8 mouse cellular contexts compared by ENCODE assay signal in genomic region chr1:168427596-168427995, GRCm38 (mm10). TPM values are rescaled to one million over a fixed set of nuclear protein-coding genes. Genes with fewer than 3 reads are reported as not detected.
DNase-seq lines count a peak whose midpoint lies in the region; ATAC-seq lines count a peak whose summit lies in the region.

No protein-coding gene starts in this region.

- H3K9ac ChIP-seq in hindbrain, embryonic 13.5 days, result peak overlapping the region; percentile 77
- H3K9ac ChIP-seq in midbrain, embryonic 16.5 days (ENCODE audit: low read depth, low read length), result peak overlapping the region; percentile 74

- no peaks in the 10 kb centered on the region for H3K9me3 ChIP-seq in forebrain, embryonic 10.5 days
- H3K9me3 ChIP-seq in hindbrain, embryonic 13.5 days, result no peaks in the 10 kb centered on the region
- no peaks in the 10 kb centered on the region for H3K9me3 ChIP-seq in midbrain, embryonic 16.5 days (replicated peaks; ENCODE audit: control insufficient read depth, low read length, poor library complexity, severe bottlenecking)

- H3K4me1 ChIP-seq in forebrain, embryonic 10.5 days, result peaks cover 60% of the 10 kb centered on the region
- peaks cover 56% of the 10 kb centered on the region for H3K4me1 ChIP-seq in hindbrain, embryonic 13.5 days (replicated peaks)
- peaks cover 26% of the 10 kb centered on the region for H3K4me1 ChIP-seq in midbrain, embryonic 16.5 days (ENCODE audit: control insufficient read depth, insufficient read depth, low read length)

- H3K36me3 ChIP-seq in forebrain, embryonic 10.5 days (replicated peaks), result peaks cover 9% of the 10 kb centered on the region
- no peaks in the 10 kb centered on the region for H3K36me3 ChIP-seq in hindbrain, embryonic 13.5 days
- no peaks in the 10 kb centered on the region for H3K36me3 ChIP-seq in midbrain, embryonic 16.5 days (ENCODE audit: control insufficient read depth, insufficient read depth, low read length)

- H3K4me2 ChIP-seq in hindbrain, embryonic 13.5 days, result peak overlapping the region; percentile 69
- peak overlapping the region; percentile 79 for H3K4me2 ChIP-seq in midbrain, embryonic 16.5 days (ENCODE audit: low read length)

- peak overlapping the region; percentile 87 for H3K4me3 ChIP-seq in forebrain, embryonic 10.5 days
- peak overlapping the region; percentile 86 for H3K4me3 ChIP-seq in hindbrain, embryonic 13.5 days
- peak overlapping the region; percentile 96 for H3K4me3 ChIP-seq in midbrain, embryonic 16.5 days (ENCODE audit: low read depth, low read length)

- 6% methylated on average over 4 of the region's 4 CpGs for WGBS in forebrain, embryonic 10.5 days
- 10% methylated on average over 4 of the region's 4 CpGs for WGBS in hindbrain, embryonic 13.5 days
- WGBS in midbrain, embryonic 16.5 days, result 6% methylated on average over 4 of the region's 4 CpGs

- DNase-seq in kidney, postnatal 10 days, result peak; percentile 46
- DNase-seq in kidney, postnatal 36 days, result no peak
- no peak for DNase-seq in forebrain, embryonic 10.5 days (ENCODE audit: extremely low spot score, low spot score)
- DNase-seq in cerebellum, postnatal 36 days, result no peak
- no peak for DNase-seq in spleen, postnatal 14 days (ENCODE audit: low spot score in 2 of 2)

- peak overlapping the region; percentile 99 for H3K27ac ChIP-seq in forebrain, embryonic 10.5 days
- peak overlapping the region; percentile 73 for H3K27ac ChIP-seq in hindbrain, embryonic 13.5 days
- peak overlapping the region; percentile 80 for H3K27ac ChIP-seq in midbrain, embryonic 16.5 days (ENCODE audit: low read length)

- no peaks in the 10 kb centered on the region for H3K27me3 ChIP-seq in forebrain, embryonic 10.5 days (ENCODE audit: poor library complexity, severe bottlenecking)
- H3K27me3 ChIP-seq in hindbrain, embryonic 13.5 days, result no peaks in the 10 kb centered on the region
- H3K27me3 ChIP-seq in midbrain, embryonic 16.5 days (ENCODE audit: control insufficient read depth, insufficient read depth, low read depth, low read length), result no peaks in the 10 kb centered on the region

- no peak for ATAC-seq in hindbrain, embryonic 13.5 days (ENCODE audit: low FRiP score)
- no peak for ATAC-seq in midbrain, embryonic 16.5 days
- no peak for ATAC-seq in frontal cortex, adult (ENCODE audit: low TSS enrichment)

RNA-seq across cellular contexts. Expression of gene Pbx1, which starts 4.5 kb away (rescaled TPM):
- polyA plus RNA-seq in forebrain, embryonic 10.5 days (2016; fragmentation: Nextera tagmentation; extraction: Ambion mirVana), result 38.2 and 38.8 TPM in 2 replicates
- 53.6 and 54.9 TPM in 2 replicates for polyA plus RNA-seq in hindbrain, embryonic 13.5 days (2015; fragmentation: Nextera tagmentation; extraction: Ambion mirVana)
- 71.8 and 77.8 TPM in 2 replicates for polyA plus RNA-seq in midbrain, embryonic 16.5 days (2015; fragmentation: Nextera tagmentation; extraction: Ambion mirVana)
